Mouse (Mus musculus): ENCODE data around the gene Unc13b. TPM values are rescaled to one million over a fixed set of nuclear protein-coding genes. Genes with fewer than 3 reads are reported as not detected.
"Not testable (repeated sequence)": the region's sequence is repeated elsewhere in the genome, so short reads cannot be mapped to it uniquely, and the experiment has no call there.

Unc13b gene
- polyA plus RNA-seq, 1 experiment from 2014 or later, result 15.1 TPM

GRCm38 (mm10) chr4:43142610-43143009 is 83.9 kb downstream of the Unc13b start:
- no peak for ATAC-seq
- Histone ChIP-seq H3K4me1 (no peaks in the 10 kb centered on the region), H3K9ac (no peak overlapping the region), H3K27ac (no peak overlapping the region), H3K27me3 (no peaks in the 10 kb centered on the region), H3K36me3 (ENCODE audit: poor library complexity, severe bottlenecking) (peaks cover 4% of the 10 kb centered on the region; the same call in 1 of the 2 replicates), H3K4me3 (no peak overlapping the region), H3K9me3 (replicated peaks) (no peaks in the 10 kb centered on the region), H3K4me2 (no peak overlapping the region)
- WGBS, result 81% methylated on average over 1 of the region's 1 CpGs

GRCm38 (mm10) chr4:43152413-43152812 is 93.7 kb downstream of the Unc13b start:
- H3K9me3 ChIP-seq (replicated peaks); H3K4me3 ChIP-seq; H3K4me2 ChIP-seq; H3K9ac ChIP-seq; H3K36me3 ChIP-seq (ENCODE audit: poor library complexity, severe bottlenecking); ATAC-seq; H3K27me3 ChIP-seq; H3K27ac ChIP-seq; H3K4me1 ChIP-seq: not testable (repeated sequence)
- WGBS, result 98% methylated on average over 4 of the region's 4 CpGs

GRCm38 (mm10) chr4:43160045-43160444 is 101.3 kb downstream of the Unc13b start:
- 56% methylated on average over 3 of the region's 3 CpGs for WGBS
- H3K36me3 ChIP-seq (ENCODE audit: poor library complexity, severe bottlenecking), result no peaks in the 10 kb centered on the region
- H3K27ac ChIP-seq, result no peak overlapping the region
- H3K4me2 ChIP-seq, result no peak overlapping the region
- ATAC-seq, result no peak
- H3K27me3 ChIP-seq, result no peaks in the 10 kb centered on the region
- no peak overlapping the region for H3K9ac ChIP-seq
- H3K9me3 ChIP-seq (replicated peaks), result no peaks in the 10 kb centered on the region
- no peak overlapping the region for H3K4me3 ChIP-seq
- peaks cover 8% of the 10 kb centered on the region for H3K4me1 ChIP-seq

- Histone ChIP-seq H3K9me3 (replicated peaks) (no peaks in the 10 kb centered on the region), H3K4me2 (no peak overlapping the region), H3K9ac (no peak overlapping the region), H3K27me3 (no peaks in the 10 kb centered on the region), H3K4me3 (no peak overlapping the region), H3K27ac (no peak overlapping the region), H3K36me3 (ENCODE audit: poor library complexity, severe bottlenecking) (0 out of 2 replicates have a peak, but pooled peaks cover 3% of the 10 kb centered on the region), H3K4me1 (peaks cover 8% of the 10 kb centered on the region)
- no peak for ATAC-seq
- 98% methylated on average over 3 of the region's 3 CpGs for WGBS
Observed at GRCm38 (mm10) chr4:43161124-43161657, 102.4 kb downstream of the Unc13b start.

GRCm38 (mm10) chr4:43163205-43163604 is 104.5 kb downstream of the Unc13b start:
- 68% methylated on average over 3 of the region's 3 CpGs for WGBS
- peaks cover 12% of the 10 kb centered on the region for H3K4me1 ChIP-seq
- no peak for ATAC-seq

GRCm38 (mm10) chr4:43165403-43166005 is 106.8 kb downstream of the Unc13b start:
- Histone ChIP-seq H3K9ac (no peak overlapping the region), H3K4me3 (no peak overlapping the region), H3K27me3 (no peaks in the 10 kb centered on the region), H3K4me2 (no peak overlapping the region), H3K27ac (no peak overlapping the region), H3K9me3 (replicated peaks) (no peaks in the 10 kb centered on the region), H3K36me3 (ENCODE audit: poor library complexity, severe bottlenecking) (0 out of 2 replicates have a peak, but pooled peaks cover 3% of the 10 kb centered on the region), H3K4me1 (peaks cover 4% of the 10 kb centered on the region)
- ATAC-seq, result no peak
- 91% methylated on average over 12 of the region's 12 CpGs for WGBS

More at GRCm38 (mm10) chr4:43163205-43163604, 104.5 kb downstream of the Unc13b start:
- 0 out of 2 replicates have a peak, but pooled peaks cover 3% of the 10 kb centered on the region for H3K36me3 ChIP-seq (ENCODE audit: poor library complexity, severe bottlenecking)
- H3K27me3 ChIP-seq, result no peaks in the 10 kb centered on the region
- H3K4me3 ChIP-seq, result no peak overlapping the region
- H3K27ac ChIP-seq, result no peak overlapping the region
- H3K9me3 ChIP-seq (replicated peaks), result no peaks in the 10 kb centered on the region
- H3K4me2 ChIP-seq, result no peak overlapping the region
- no peak overlapping the region for H3K9ac ChIP-seq

GRCm38 (mm10) chr4:43170028-43170427 is 111.3 kb downstream of the Unc13b start:
- Histone ChIP-seq H3K4me2 (no peak overlapping the region), H3K27me3 (no peaks in the 10 kb centered on the region), H3K4me3 (no peak overlapping the region), H3K27ac (no peak overlapping the region), H3K9me3 (replicated peaks) (no peaks in the 10 kb centered on the region), H3K36me3 (ENCODE audit: poor library complexity, severe bottlenecking) (0 out of 2 replicates have a peak, but pooled peaks cover 3% of the 10 kb centered on the region), H3K4me1 (peaks cover 4% of the 10 kb centered on the region), H3K9ac (no peak overlapping the region)
- ATAC-seq, result no peak
- WGBS, result 93% methylated on average over 3 of the region's 3 CpGs

GRCm38 (mm10) chr4:43177126-43177525 is 118.4 kb downstream of the Unc13b start:
- H3K4me2 ChIP-seq, result no peak overlapping the region
- H3K36me3 ChIP-seq (ENCODE audit: poor library complexity, severe bottlenecking), result no peaks in the 10 kb centered on the region; the same call in 1 of the 2 replicates
- H3K4me3 ChIP-seq, result no peak overlapping the region
- H3K9ac ChIP-seq, result no peak overlapping the region
- no peaks in the 10 kb centered on the region for H3K9me3 ChIP-seq (replicated peaks)
- H3K27me3 ChIP-seq, result no peaks in the 10 kb centered on the region
- no peak overlapping the region for H3K27ac ChIP-seq
- 71% methylated on average over 2 of the region's 2 CpGs for WGBS
- no peaks in the 10 kb centered on the region for H3K4me1 ChIP-seq
- ATAC-seq, result no peak

GRCm38 (mm10) chr4:43182474-43183168 is 123.9 kb downstream of the Unc13b start:
- no peak for ATAC-seq
- 92% methylated on average over 8 of the region's 8 CpGs for WGBS
- no peak overlapping the region for H3K4me2 ChIP-seq

GRCm38 (mm10) chr4:43187439-43187838 is 128.7 kb downstream of the Unc13b start:
- 32% methylated on average over 2 of the region's 2 CpGs for WGBS
- H3K9ac ChIP-seq, result no peak overlapping the region
- no peak overlapping the region for H3K4me2 ChIP-seq
- no peak for ATAC-seq
- no peak overlapping the region for H3K27ac ChIP-seq
- H3K27me3 ChIP-seq, result no peaks in the 10 kb centered on the region
- no peaks in the 10 kb centered on the region for H3K4me1 ChIP-seq
- H3K36me3 ChIP-seq (ENCODE audit: poor library complexity, severe bottlenecking), result peaks cover 8% of the 10 kb centered on the region; the same call in 1 of the 2 replicates
- no peaks in the 10 kb centered on the region for H3K9me3 ChIP-seq (replicated peaks)
- no peak overlapping the region for H3K4me3 ChIP-seq

More at GRCm38 (mm10) chr4:43182474-43183168, 123.9 kb downstream of the Unc13b start:
- H3K4me3 ChIP-seq, result no peak overlapping the region
- no peak overlapping the region for H3K9ac ChIP-seq
- H3K27me3 ChIP-seq, result no peaks in the 10 kb centered on the region
- H3K9me3 ChIP-seq (replicated peaks), result no peaks in the 10 kb centered on the region
- H3K4me1 ChIP-seq, result no peaks in the 10 kb centered on the region
- H3K36me3 ChIP-seq (ENCODE audit: poor library complexity, severe bottlenecking), result peaks cover 8% of the 10 kb centered on the region; the same call in 1 of the 2 replicates
- no peak overlapping the region for H3K27ac ChIP-seq

- H3K4me1 ChIP-seq, result no peaks in the 10 kb centered on the region
- WGBS, result 95% methylated on average over 5 of the region's 5 CpGs
- no peak overlapping the region for H3K27ac ChIP-seq
- ATAC-seq, result no peak
- H3K9ac ChIP-seq, result no peak overlapping the region
- no peaks in the 10 kb centered on the region for H3K9me3 ChIP-seq (replicated peaks)
- no peak overlapping the region for H3K4me2 ChIP-seq
- no peaks in the 10 kb centered on the region for H3K27me3 ChIP-seq
- no peaks in the 10 kb centered on the region for H3K36me3 ChIP-seq (ENCODE audit: poor library complexity, severe bottlenecking)
- H3K4me3 ChIP-seq, result no peak overlapping the region
Observed at GRCm38 (mm10) chr4:43189381-43189780, 130.6 kb downstream of the Unc13b start.

- Histone ChIP-seq H3K4me3 (no peak overlapping the region), H3K4me2 (no peak overlapping the region), H3K36me3 (ENCODE audit: poor library complexity, severe bottlenecking) (peaks cover 5% of the 10 kb centered on the region), H3K9me3 (replicated peaks) (peaks cover 5% of the 10 kb centered on the region; the same call in 1 of the 2 replicates), H3K9ac (no peak overlapping the region), H3K27me3 (no peaks in the 10 kb centered on the region), H3K27ac (no peak overlapping the region), H3K4me1 (peaks cover 20% of the 10 kb centered on the region)
- ATAC-seq, result no peak
- WGBS, result 90% methylated on average over 2 of the region's 2 CpGs
Observed at GRCm38 (mm10) chr4:43204946-43205345, 146.2 kb downstream of the Unc13b start.

Measured in forebrain, embryonic 13.5 days (tissue).